Mouse (Mus musculus) ES-Bruce4 (cell line): ENCODE data around the gene Cyp39a1. TPM values are rescaled to one million over a fixed set of nuclear protein-coding genes. Genes with fewer than 3 reads are reported as not detected.
A peak's percentile ranks its signal among the peaks of the same experiment; 100 is the strongest.

Experiments used
- H3K27ac ChIP-seq: 2 replicates; pipeline ENCODE4 v1.5.1; 2012; ENCODE audit warnings: low read length, inconsistent platforms; ENCODE audit not compliant: insufficient read depth
- H3K27me3 ChIP-seq: 2 replicates; pipeline ENCODE4 v1.6.1; 2012; ENCODE audit warnings: mild to moderate bottlenecking, low read length, inconsistent platforms; ENCODE audit not compliant: control insufficient read depth, poor library complexity, insufficient read depth, severe bottlenecking
- H3K36me3 ChIP-seq: 2 replicates; pipeline ENCODE4 v1.6.1; 2012; ENCODE audit warnings: inconsistent platforms, mild to moderate bottlenecking, low read length, moderate library complexity; ENCODE audit not compliant: control insufficient read depth, poor library complexity, insufficient read depth, severe bottlenecking
- H3K4me1 ChIP-seq: one replicate; pipeline ENCODE4 v1.8.1; 2011; ENCODE audit warnings: low read length; ENCODE audit not compliant: control insufficient read depth, insufficient read depth
- H3K4me3 ChIP-seq: 2 replicates; pipeline ENCODE4 v1.5.1; 2011; ENCODE audit warnings: low read depth, mild to moderate bottlenecking, low read length
- H3K9ac ChIP-seq: 2 replicates; pipeline ENCODE4 v1.6.1; 2012; ENCODE audit warnings: low read depth, mild to moderate bottlenecking, inconsistent platforms; ENCODE audit not compliant: poor library complexity, severe bottlenecking
- H3K9me3 ChIP-seq: replicated peaks from 2 replicates; pipeline ENCODE4 v1.6.1; 2012; ENCODE audit warnings: mild to moderate bottlenecking, low read length, inconsistent platforms; ENCODE audit not compliant: control insufficient read depth, poor library complexity, insufficient read depth, severe bottlenecking
- CTCF ChIP-seq: IDR thresholded peaks from one replicate; pipeline ENCODE4 v1.8.1; 2011; ENCODE audit warnings: low read depth, low read length
- EP300 ChIP-seq: IDR thresholded peaks from 2 replicates; pipeline ENCODE4 v1.6.1; 2011; ENCODE audit warnings: low read depth, low read length; ENCODE audit not compliant: insufficient read depth
- POLR2A ChIP-seq: IDR thresholded peaks from one replicate; pipeline ENCODE4 v1.8.1; 2011; ENCODE audit warnings: low read length; ENCODE audit not compliant: insufficient read depth
- polyA plus RNA-seq: library from polyadenylated mRNA; stranded (reverse); fragments of >200 nt; gene quantifications from 2 replicates; pipeline ENCODE4 v1.2.4, GENCODE M21; 2011; ENCODE audit warnings: low read depth; ENCODE audit not compliant: missing spikeins, insufficient read depth, insufficient read length

Gene Cyp39a1
- polyA plus RNA-seq, 1 experiment = 9.3 TPM

DNA sequence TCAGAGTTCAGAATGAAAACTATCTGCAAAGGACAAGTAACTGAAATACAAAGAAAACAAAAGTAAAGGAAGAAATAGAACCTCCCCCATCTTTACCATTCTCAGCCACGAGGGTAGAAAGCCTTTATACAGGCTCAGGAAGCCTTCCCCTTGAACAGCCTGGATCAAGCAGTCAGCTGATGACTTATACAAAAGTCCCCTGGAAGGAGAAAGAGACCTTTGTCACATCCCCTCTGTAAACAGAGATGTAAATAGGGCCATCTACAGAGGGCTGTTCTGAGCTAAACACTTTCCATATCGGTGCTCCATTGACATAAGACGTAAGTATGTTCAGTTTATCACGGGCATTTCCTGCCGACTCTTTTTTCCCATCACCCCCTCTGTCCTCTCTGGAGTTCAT lies 20.3 kb upstream of the Cyp39a1 start:
- no peak for TF ChIP-seq CTCF
- no peak for TF ChIP-seq POLR2A
- TF ChIP-seq EP300 = no peak
- Histone ChIP-seq H3K27me3 (no peaks in the 10 kb centered on the region), H3K9me3 (no peaks in the 10 kb centered on the region), H3K36me3 (no peaks in the 10 kb centered on the region), H3K4me1 (no peaks in the 10 kb centered on the region), H3K27ac (no peak overlapping the region), H3K4me3 (no peak overlapping the region), H3K9ac (no peak overlapping the region)

DNA sequence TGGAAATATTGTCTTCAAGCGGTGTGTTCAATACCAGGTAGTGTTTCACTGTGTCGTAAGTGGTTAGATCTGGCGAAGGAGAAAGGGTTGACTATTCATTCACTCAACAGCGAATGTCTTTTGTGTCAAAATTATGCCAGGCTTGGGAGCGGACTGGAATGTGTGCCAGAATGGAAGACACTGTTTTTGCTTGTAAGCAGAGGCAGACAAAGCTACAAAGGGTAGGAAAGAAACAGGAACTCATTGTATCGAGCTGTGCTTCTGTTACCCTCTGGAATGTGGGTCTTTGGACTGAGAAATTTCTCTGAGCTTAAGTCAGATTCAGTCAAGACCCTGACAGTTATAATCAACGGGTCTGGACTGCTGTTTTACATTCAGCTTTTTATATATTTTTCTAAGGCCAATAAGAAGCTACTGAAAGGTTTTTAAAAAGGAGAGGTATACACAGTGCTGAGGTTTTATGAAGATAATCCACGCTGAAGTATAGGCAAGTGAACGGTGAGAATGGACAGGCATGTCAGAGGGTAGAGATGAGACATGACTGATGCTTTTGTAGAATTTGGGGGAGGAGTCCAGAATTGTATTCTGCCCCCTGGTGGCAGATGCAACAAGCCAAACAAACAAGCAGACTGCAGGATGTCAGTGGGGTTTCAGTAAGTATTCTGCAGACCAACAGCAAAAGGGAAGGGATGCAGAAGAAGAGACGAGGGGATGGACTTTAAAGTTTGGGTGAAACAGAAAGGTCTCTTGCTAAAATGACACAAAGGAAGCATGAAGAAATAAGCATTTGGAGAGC lies 17.4 kb upstream of the Cyp39a1 start:
- no peak overlapping the region for H3K9ac ChIP-seq
- H3K27ac ChIP-seq = no peak overlapping the region
- TF ChIP-seq EP300 (no peak), CTCF (no peak), POLR2A (no peak)
- H3K4me3 ChIP-seq = no peak overlapping the region
- H3K27me3 ChIP-seq = no peaks in the 10 kb centered on the region
- no peaks in the 10 kb centered on the region for H3K36me3 ChIP-seq
- H3K9me3 ChIP-seq = no peaks in the 10 kb centered on the region
- H3K4me1 ChIP-seq = no peaks in the 10 kb centered on the region

DNA sequence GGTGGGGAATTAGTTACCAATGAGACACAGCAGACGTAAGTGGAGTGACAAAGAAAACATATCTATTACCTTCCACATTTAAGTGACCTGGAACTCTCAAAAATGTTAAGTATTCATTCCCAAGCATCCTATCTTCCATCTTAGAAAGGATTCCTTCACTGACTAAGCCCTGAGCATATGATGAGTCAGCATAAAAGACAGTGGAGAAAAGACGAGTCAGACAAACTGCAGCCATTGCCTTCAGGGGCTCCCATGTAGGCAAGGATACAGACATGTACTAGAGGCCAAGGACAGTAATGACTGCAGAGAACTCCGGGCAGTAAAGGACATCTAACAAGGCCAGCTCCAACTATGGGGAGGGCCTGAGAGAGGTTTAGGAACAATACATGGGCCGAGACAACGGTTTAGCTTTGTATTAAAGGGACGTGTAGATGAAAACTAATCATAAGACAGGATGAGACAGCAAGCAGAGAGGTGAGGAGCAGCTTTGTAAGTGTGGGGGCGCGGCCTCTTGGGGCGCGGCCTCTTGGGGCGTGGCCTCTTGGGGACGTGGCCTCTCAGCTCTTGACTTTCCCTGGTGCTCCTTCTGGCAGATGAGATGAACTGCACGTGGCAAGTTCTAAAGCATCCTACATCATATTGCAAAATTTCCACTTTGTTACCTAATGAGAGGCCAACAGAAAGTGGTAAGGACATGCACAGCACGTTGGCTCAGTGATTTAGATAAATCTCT lies 15.7 kb upstream of the Cyp39a1 start:
- no peak overlapping the region for H3K4me3 ChIP-seq
- no peaks in the 10 kb centered on the region for H3K36me3 ChIP-seq
- H3K27ac ChIP-seq = no peak overlapping the region
- H3K4me1 ChIP-seq = no peaks in the 10 kb centered on the region
- TF ChIP-seq POLR2A (no peak), EP300 (no peak), CTCF (no peak)
- H3K9me3 ChIP-seq = no peaks in the 10 kb centered on the region
- no peak overlapping the region for H3K9ac ChIP-seq
- H3K27me3 ChIP-seq = no peaks in the 10 kb centered on the region

DNA sequence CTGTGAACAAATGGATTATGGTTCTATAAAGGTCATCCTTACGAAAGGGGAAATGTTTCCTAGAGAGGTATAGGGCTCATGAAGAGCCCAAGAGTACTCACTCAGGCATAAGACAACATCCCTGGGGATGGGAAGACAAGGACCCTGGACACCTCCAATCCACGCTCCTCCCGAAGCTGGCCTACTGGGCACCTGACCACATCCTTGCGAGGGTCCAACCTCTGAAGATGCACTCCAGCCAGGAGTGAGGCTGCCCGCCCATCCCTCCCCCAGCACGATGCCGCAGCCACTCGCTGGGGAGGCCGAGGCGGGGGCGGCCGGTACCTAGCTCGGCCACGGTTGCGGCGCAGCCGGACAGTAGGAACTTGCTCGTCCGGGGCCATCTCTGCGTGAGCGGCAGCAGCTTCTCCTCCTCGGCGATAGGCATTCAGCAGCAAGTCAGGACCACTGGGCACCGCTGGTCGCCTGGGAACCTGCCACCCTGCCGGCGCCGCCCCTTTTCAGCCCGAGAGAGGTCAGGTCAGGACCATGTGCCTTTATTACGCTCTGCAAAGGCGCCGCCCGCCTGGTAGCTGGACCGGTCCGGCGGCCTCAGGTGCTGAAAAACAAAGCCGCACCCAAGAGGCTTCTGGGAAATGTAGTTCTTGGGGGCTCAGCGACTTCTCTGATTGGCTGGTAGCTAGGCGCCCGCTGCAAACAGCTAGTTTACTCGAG lies 492 bp upstream of the Cyp39a1 start, which contains the start of gene Slc25a27:
TSS of gene Slc25a27 (minus strand) at position 639 of the 714 bp plus-strand sequence.
- no peak for TF ChIP-seq POLR2A
- TF ChIP-seq EP300 = no peak
- TF ChIP-seq CTCF = no peak
- Histone ChIP-seq H3K27ac (no peak within 1 kb of the TSS), H3K4me3 (peak within 1 kb of the TSS; percentile 86), H3K4me1 (no peaks in the 10 kb centered on the region), H3K36me3 (no peaks in the 10 kb centered on the region), H3K9ac (peak within 1 kb of the TSS; percentile 79), H3K27me3 (no peaks in the 10 kb centered on the region), H3K9me3 (no peaks in the 10 kb centered on the region)

DNA sequence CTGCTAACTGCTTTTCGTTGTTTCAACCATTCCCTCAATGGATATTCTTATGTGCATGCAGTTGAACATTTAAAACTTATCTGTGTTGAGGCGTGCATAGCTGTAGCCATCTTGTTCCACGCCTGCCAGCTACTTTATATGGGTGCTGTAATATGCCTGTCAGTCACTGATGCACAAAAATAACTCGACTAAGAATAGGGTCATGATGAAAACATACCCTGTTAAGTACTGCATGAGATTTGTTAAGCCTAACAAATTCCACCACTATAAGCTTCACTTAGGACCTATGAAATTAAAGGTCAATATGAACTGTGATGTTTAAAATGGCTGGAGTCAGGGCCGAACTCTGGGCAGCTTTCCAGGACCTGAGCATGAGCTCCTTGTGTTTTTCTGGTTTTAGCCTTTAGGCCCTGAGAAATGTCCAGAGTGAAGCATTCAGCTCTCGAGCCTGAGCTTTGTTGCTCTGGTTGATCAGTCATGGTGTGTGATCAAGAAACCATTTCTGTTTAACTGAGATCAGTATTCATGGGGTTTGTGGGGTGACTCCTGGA lies 2.0 kb downstream of the Cyp39a1 start:
- Histone ChIP-seq H3K27me3 (no peaks in the 10 kb centered on the region), H3K4me3 (no peak overlapping the region), H3K9ac (no peak overlapping the region), H3K36me3 (no peaks in the 10 kb centered on the region), H3K4me1 (no peaks in the 10 kb centered on the region), H3K9me3 (no peaks in the 10 kb centered on the region), H3K27ac (no peak overlapping the region)
- no peak for TF ChIP-seq CTCF
- no peak for TF ChIP-seq EP300
- no peak for TF ChIP-seq POLR2A
